Mouse (Mus musculus) liver, embryonic 14.5 days (tissue): ENCODE measurements around the gene Tex30.

Experiments
- CTCF ChIP-seq: IDR thresholded peaks from 2 replicates; pipeline ENCODE4 v1.5.1; 2016; ENCODE audit warnings: antibody characterized with exemption, low read depth, control low read depth
- EP300 ChIP-seq: IDR thresholded peaks from 2 replicates; pipeline ENCODE4 v1.6.1; 2016; ENCODE audit warnings: antibody characterized with exemption, low read depth

DNA sequence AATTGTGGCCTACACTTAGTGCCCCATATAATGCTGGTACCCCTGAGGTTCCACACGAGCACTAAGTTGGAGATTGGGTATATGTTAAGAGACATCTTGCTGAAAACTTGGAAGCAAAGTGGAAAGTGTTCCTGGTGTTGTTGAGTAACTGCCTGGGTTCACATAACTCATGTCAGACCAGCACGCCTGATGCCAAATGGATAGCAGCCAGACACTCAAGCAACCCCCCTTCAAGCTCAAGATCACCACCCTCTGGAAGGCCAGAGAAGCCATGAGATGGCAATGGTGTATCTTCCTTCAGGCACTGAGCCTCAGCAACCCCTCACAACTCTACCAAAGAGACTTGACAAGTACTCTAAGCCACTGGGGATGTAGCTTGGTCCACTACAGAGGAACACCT lies 55.7 kb downstream of the Tex30 start:
- TF ChIP-seq CTCF (no peak), EP300 (no peak)
